In the genomic region with DNA sequence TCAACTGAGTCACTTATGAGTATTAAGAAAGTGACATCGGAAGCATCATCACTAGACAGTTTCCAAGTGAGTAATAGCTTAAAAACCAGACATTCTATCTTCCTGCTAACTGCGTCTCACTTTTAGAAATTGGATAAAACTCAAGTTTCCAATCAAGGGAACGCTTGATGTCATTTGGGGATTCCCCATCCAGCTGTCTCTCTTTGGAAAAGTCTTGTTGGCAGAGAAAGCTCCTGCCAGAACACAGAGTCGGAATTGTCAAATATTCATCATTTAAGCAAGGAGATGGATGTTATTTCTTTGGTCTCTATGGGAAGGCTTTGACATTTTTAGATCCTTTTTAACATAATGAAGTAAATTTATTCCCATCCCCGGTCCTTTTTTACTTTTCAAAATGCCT, we compare ENCODE assay signal across 16 mouse cellular contexts.
A peak's percentile ranks its signal among the peaks of the same experiment; 100 is the strongest.
DNase-seq lines count a peak whose midpoint lies in the region.
"Had no signal": no experiment of that assay in that cellular context is flagged by ENCODE, and none has a peak within 500 bp of the region (broad histone marks: within the 10 kb centered on the region; RNA-seq: fewer than 3 reads in every experiment).

No protein-coding gene starts in this region.

- DNase-seq in frontal cortex, adult 2 months (ENCODE audit: extremely low spot score in 1 of 2, low spot score in 1 of 2) = peak; percentile 14 to 60
- no peak for DNase-seq in frontal cortex, postnatal 25 days (ENCODE audit: low spot score in 2 of 2)
- DNase-seq in right cerebral cortex, postnatal 10 days (ENCODE audit: low spot score in 2 of 2) = peak; percentile 32 to 51
- no peak for DNase-seq in right cerebral cortex, postnatal 25 days
- DNase-seq in layer of hippocampus, adult 8-10 months (ENCODE audit: low spot score in 2 of 2) = peak; percentile 26 to 32
- DNase-seq in heart, postnatal 4 days = no peak
- DNase-seq in cerebellum, adult 8-10 months = no peak
- DNase-seq: adrenal gland, postnatal 10 days; cerebellum, adult 11 months; cerebellum, postnatal 10 days; gastrocnemius, postnatal 10 days; kidney, adult 8-10 months; kidney, postnatal 14 days; lung, adult 18-20 months; lung, postnatal 10 days; thymus, postnatal 14 days had no signal

Comparison
In these comparisons a context has a peak if more than half of its experiments do, and no peak if none do; other contexts are left out.
1. DNase-seq: peak in frontal cortex, adult 2 months (2 of 2), right cerebral cortex, postnatal 10 days (2 of 2) and layer of hippocampus, adult 8-10 months (2 of 2); none in frontal cortex, postnatal 25 days (0 of 2), right cerebral cortex, postnatal 25 days (single experiment), heart, postnatal 4 days (single experiment) and cerebellum, adult 8-10 months (single experiment).